Mouse (Mus musculus) heart, adult 2 months (tissue): ENCODE results near the gene Sirt3.

Experiments used
- CTCF ChIP-seq: fragments of 200-600 bp; IDR thresholded peaks from 2 replicates; pipeline ENCODE4 v1.8.1; 2022; ENCODE audit warnings: antibody characterized with exemption, mild to moderate bottlenecking, moderate library complexity
- EP300 ChIP-seq: fragments of 200-500 bp; IDR thresholded peaks from 2 replicates; pipeline ENCODE4 v1.6.1; 2011; ENCODE audit warnings: low read depth, low read length, control low read depth; ENCODE audit not compliant: insufficient read depth

DNA sequence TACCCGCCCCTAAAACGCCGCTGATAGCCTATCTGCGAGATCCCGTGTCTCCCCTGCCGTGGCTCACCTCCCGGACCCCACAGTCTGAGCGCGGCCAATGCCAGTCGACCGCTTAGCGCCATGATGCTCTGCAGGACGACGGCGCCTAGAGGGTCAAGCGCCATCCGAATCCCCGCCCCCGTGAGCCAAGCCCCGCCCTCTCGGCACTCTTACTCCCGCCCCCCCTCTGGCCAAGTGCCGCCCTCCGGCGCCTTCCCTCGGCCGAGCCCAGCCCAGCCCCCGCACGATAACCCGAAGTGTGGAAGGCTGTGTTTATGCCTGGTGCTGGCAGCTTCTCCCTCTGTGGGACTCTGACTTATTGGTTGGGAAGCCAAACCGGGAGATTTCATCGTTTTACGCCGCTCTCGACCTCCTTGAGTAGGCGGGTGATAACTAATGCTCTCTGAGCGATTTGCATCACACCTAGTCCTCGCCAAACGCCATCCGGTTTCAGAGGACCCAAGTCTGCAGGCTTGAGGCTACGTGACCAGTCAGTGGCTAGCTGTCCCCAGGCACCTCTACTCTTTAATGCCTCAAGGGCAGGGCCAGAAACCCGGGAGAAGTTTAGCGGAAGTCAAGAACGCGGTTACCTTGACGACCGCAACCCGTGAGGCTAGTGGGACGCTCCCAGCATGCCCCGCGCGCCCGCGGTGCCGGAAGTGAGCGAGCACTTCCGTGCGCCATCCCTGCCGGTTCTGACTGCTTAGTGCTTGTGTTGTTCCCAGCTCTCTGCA lies at the start of gene Sirt3, which contains the start of gene Psmd13:
- peak; percentile 6; the same call in 1 of the 2 replicates for TF ChIP-seq CTCF
- 0 out of 2 replicates have a peak, but pooled peaks have one; percentile 22 for TF ChIP-seq EP300
